Mouse (Mus musculus) spleen, adult 2 months (tissue): ENCODE data around the gene Slc30a3. TPM values are rescaled to one million over a fixed set of nuclear protein-coding genes. Genes with fewer than 3 reads are reported as not detected.
"Not testable (repeated sequence)": the region's sequence is repeated elsewhere in the genome, so short reads cannot be mapped to it uniquely, and the experiment has no call there.

ENCODE experiments used
- DNase-seq, 2 experiments: peaks; one replicate each; pipeline versions ENCODE4 v3.0.0 to v3.0.0-alpha.2; 2012 to 2021; ENCODE audit warnings: low spot score in 2 of 2, low read depth in 1 of 2
- H3K27ac ChIP-seq: fragments of 200-500 bp; 2 replicates; pipeline ENCODE4 v1.5.1; 2012; ENCODE audit warnings: low read length, inconsistent platforms; ENCODE audit not compliant: insufficient read depth
- H3K27me3 ChIP-seq: fragments of 200-500 bp; 2 replicates; pipeline ENCODE4 v1.6.1; 2012; ENCODE audit warnings: mild to moderate bottlenecking, moderate library complexity, low read length, inconsistent platforms; ENCODE audit not compliant: control insufficient read depth, insufficient read depth
- H3K36me3 ChIP-seq: fragments of 200-500 bp; 2 replicates; pipeline ENCODE4 v1.6.1; 2012; ENCODE audit warnings: mild to moderate bottlenecking, low read length, inconsistent platforms; ENCODE audit not compliant: control insufficient read depth, insufficient read depth
- H3K4me1 ChIP-seq: fragments of 200-500 bp; 2 replicates; pipeline ENCODE4 v1.6.1; 2011; ENCODE audit warnings: inconsistent platforms; ENCODE audit not compliant: control insufficient read depth, insufficient read depth, insufficient read length
- H3K4me3 ChIP-seq: fragments of 200-500 bp; 2 replicates; pipeline ENCODE4 v1.5.1; 2011; ENCODE audit warnings: mild to moderate bottlenecking, inconsistent platforms; ENCODE audit not compliant: insufficient read depth, insufficient read length; ENCODE audit errors: extremely low read depth
- CTCF ChIP-seq: fragments of 200-500 bp; IDR thresholded peaks from 2 replicates; pipeline ENCODE4 v1.5.1; 2011; ENCODE audit warnings: mild to moderate bottlenecking, inconsistent platforms; ENCODE audit not compliant: insufficient read depth, insufficient read length, insufficient replicate concordance; ENCODE audit errors: extremely low read depth
- POLR2A ChIP-seq: fragments of 200-500 bp; IDR thresholded peaks from 2 replicates; pipeline ENCODE4 v1.6.1; 2011; ENCODE audit warnings: low read depth, low read length, inconsistent platforms
- WGBS: fragments of 180-500 bp; shearing (Covaris S2); methylation state at CpG from one replicate; pipeline ENCODE4 v1.1.7; 2018; 5-methylcytosine and 5-hydroxymethylcytosine counted together
- polyA plus RNA-seq: library from polyadenylated mRNA; depleted of rRNA; stranded (reverse); fragments of >200 nt; gene quantifications from 2 replicates; pipeline ENCODE4 v1.2.3, GENCODE M21; 2012

The Slc30a3 gene
- polyA plus RNA-seq, 1 experiment, result 0.09 TPM

DNA sequence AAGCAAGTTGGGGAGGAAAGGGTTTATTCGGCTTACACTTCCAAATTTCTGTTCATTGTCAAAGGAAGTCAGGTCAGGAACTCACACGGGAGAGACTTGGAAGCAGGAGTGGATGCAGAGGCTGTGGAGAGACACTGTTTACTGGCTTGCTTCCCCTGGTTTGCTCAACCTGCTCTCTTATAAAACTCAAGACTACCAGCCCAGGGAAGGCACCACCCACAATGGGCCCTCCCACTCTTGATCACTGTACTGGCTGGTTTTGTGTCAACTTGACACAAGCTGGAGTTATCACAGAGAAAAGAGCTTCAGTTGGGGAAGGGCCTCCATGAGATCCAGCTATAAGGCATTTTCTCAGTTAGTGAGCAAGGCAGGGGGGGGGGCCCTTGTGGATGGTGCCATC is 37.0 kb downstream of the Slc30a3 start:
- no peaks in the 10 kb centered on the region; the same call in 1 of the 2 replicates for H3K4me1 ChIP-seq
- H3K36me3 ChIP-seq, result peaks cover 68% of the 10 kb centered on the region
- H3K27me3 ChIP-seq, result no peaks in the 10 kb centered on the region
- no peak for DNase-seq
- H3K4me3 ChIP-seq, result no peak overlapping the region
- no peak overlapping the region for H3K27ac ChIP-seq
- WGBS, result 88% methylated on average over 2 of the region's 2 CpGs
- TF ChIP-seq CTCF (no peak), POLR2A (no peak)

DNA sequence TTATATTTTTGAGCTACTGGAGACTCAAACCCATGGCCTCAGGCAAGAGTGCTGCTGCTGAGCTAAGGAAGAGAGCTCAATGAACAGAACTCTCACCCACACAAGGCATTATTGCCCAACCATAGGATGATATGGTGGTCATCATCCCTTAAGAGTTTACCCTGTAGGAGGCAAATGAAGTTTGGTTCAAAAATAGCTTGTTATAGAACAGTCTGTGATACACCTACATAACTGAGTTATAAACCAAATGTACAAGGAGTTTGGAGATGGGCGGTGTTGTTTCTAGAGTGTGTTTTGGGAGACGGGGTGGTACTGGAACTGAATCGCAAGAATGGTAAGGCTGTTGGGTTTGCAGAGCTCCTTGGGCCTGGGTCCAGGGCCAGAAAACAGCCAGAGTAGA is 38.2 kb downstream of the Slc30a3 start:
- H3K27ac ChIP-seq, result no peak overlapping the region
- WGBS, result 94% methylated on average over 3 of the region's 3 CpGs
- no peaks in the 10 kb centered on the region for H3K27me3 ChIP-seq
- DNase-seq, result no peak
- H3K4me3 ChIP-seq, result no peak overlapping the region
- no peaks in the 10 kb centered on the region; the same call in 1 of the 2 replicates for H3K4me1 ChIP-seq
- TF ChIP-seq CTCF (no peak), POLR2A (no peak)
- peaks cover 56% of the 10 kb centered on the region for H3K36me3 ChIP-seq

DNA sequence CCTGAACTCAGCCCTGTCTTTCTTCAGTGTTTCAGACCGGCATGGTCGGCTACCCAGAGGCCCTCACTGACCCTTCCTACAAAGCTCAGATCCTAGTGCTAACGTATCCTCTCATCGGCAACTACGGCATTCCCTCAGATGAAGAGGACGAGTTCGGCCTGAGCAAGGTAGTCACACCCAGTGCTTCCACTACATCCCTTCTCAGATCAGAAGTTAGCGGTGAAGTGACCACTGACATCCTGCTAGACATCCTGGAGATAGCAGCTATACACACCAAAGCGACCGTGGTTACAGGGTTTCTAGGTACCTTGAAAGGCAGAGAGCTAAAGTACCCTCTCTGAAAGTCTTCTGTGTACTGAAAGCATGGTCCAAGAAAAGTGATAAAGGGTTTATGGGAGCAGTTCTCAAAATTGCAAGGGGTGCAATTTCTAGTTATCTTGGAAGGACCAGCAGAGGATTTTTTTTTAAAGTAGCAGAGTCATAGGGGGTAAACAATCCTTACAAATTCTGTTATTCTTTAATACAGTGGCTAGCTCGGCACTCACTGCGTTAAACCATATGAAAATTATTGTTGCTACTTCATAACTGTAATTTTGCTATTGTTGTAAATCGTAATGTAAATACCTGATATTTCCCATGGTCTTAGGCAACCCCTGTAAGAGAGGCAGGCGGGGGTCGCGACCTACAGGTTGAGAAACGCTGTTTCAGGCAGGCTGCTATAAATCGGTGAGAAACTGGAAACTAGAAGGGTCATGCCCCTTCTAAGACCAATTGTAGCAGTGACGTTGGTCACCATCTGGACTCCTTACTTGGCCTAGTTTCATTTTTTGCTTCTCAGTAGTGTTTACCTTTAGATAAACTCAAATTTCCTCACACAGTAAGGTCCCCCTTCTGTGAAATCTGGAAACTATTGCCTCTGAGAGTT is 52.6 kb downstream of the Slc30a3 start:
- peak overlapping the region; percentile 81 for H3K4me3 ChIP-seq
- H3K36me3 ChIP-seq, result peaks cover 12% of the 10 kb centered on the region
- no peak overlapping the region for H3K27ac ChIP-seq
- 36% methylated on average over 19 of the region's 19 CpGs for WGBS
- no peak for DNase-seq
- H3K27me3 ChIP-seq, result no peaks in the 10 kb centered on the region
- peaks cover 4% of the 10 kb centered on the region for H3K4me1 ChIP-seq
- TF ChIP-seq POLR2A (no peak), CTCF (no peak)

DNA sequence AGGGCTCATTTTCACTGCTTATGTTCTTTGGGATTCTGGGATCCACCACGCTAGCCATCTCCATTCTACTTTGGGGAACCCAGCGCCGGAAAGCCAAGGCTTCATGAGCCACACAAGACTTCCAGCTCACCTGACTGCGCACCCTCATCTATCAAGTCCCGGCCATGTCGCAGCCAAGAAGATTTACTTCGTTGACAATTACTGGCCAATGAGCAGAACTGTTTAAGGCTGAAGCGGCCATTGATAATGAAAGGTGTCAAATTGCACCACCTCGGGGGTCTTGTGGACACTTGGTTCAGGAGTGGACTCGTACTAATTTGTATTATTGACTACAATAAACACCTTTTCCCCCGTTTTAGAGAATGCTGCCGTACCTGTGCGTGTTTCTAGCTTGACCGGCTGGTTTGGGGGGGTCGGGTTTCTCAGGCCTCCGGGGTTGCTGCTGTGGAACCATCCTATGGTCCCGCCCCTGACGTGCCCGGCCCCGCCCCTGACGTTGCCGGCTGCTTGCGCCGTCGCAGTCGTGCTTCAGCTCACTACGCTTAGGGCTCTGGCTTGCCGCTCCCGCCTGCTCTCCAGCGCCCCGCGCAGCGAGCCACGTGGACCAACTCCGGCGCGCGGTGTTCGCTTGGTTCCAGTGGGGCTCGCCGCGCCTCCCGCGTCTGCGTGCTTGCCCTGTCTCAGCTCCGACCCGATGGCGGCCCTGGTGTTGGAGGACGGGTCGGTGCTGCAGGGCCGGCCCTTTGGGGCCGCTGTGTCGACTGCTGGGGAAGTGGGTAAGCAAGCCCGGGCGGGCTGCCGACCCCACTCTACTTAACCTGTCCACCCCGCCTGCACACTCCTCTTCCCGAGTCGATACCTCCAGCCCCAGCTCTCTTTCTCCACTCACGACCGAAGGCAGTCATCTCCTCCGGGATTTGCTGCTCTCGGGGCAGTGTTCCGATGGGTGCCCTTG is 53.5 kb downstream of the Slc30a3 start, which contains the start of gene Cad:
Cad (plus strand) TSS at position 520 of the 955 bp plus-strand sequence.
- Histone ChIP-seq H3K27me3 (no peaks in the 10 kb centered on the region), H3K27ac (peak within 1 kb of the TSS; percentile 56), H3K4me1 (peaks cover 4% of the 10 kb centered on the region), H3K4me3 (peak within 1 kb of the TSS; percentile 81), H3K36me3 (peaks cover 6% of the 10 kb centered on the region)
- 4% methylated on average over 63 of the region's 64 CpGs for WGBS
- DNase-seq, result peak; percentile 72 to 94
- TF ChIP-seq CTCF (no peak), POLR2A (peak; percentile 43)

DNA sequence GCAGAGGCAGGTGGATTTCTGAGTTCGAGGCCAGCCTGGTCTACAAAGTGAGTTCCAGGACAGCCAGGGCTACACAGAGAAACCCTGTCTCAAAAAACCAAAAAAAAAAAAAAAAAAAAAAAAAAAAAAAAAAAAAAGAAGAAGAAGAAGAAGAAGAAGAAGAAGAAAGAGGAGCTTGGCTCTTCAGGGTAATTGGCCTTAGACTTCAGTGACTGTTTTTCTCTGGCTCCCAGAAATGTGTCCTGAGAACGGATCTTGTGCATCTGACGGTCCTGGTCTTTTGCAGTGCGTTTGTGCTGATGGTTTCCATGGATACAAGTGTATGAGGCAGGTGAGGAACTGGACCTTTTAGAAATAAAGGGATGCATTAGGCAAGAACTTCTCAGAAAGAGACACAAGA is 54.3 kb downstream of the Slc30a3 start:
- H3K4me3 ChIP-seq, H3K27ac ChIP-seq: not testable (repeated sequence)
- WGBS, result 89% methylated on average over 4 of the region's 4 CpGs

DNA sequence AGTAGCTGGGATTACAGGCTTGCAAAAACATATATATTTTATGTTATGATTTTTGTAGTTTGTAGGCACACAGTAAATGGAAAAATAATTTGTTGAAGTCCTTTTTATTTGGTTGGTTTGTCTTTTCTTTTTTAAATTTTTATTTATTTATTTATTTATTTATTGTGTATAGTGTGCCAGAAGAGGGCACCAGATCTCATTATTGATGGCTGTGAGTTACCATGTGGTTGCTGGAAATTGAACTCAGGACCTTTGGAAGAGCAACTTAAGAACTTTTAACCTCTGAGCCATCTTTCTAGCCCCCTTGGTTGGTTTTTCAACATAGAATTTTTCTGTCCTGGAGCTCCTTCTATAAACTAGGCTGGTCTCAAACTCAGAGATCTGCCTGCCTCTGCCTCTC is 57.6 kb downstream of the Slc30a3 start:
- TF ChIP-seq CTCF (no peak), POLR2A (no peak)
- peaks cover 4% of the 10 kb centered on the region for H3K4me1 ChIP-seq
- no peak for DNase-seq
- no peaks in the 10 kb centered on the region for H3K27me3 ChIP-seq
- no peak overlapping the region for H3K4me3 ChIP-seq
- no peaks in the 10 kb centered on the region for H3K36me3 ChIP-seq
- no peak overlapping the region for H3K27ac ChIP-seq

More for the DNA sequence above, 54.3 kb downstream of the Slc30a3 start:
- H3K36me3 ChIP-seq, DNase-seq, H3K27me3 ChIP-seq, H3K4me1 ChIP-seq: not testable (repeated sequence)
